Mouse (Mus musculus) midbrain, embryonic 11.5 days (tissue): ENCODE measurements at regions not wholly inside any gene's neighbourhood (a gene's known extent, or its start where the extent isn't known, plus 50 kb on each side); places are given as distances from the start of the nearest gene placed in this dataset.

Source experiments
- ATAC-seq: fragments of 200-750 bp; cut with Nextera tagmentation; 2 replicates; pipeline ENCODE4 v1.8.0; 2017; ENCODE audit warnings: moderate TSS enrichment, moderate library complexity; ENCODE audit not compliant: low FRiP score
- DNase-seq: peaks from one replicate; pipeline ENCODE4 v3.0.0; 2015; ENCODE audit warnings: low spot score; ENCODE audit errors: missing footprints
- H3K27ac ChIP-seq: fragments of 300-500 bp; sonication (generic); 2 replicates; pipeline ENCODE4 v1.5.1; 2014; ENCODE audit warnings: low read depth, low read length
- H3K27me3 ChIP-seq: fragments of 300-500 bp; sonication (generic); 2 replicates; pipeline ENCODE4 v1.6.1; 2014; ENCODE audit warnings: mild to moderate bottlenecking, low read length, moderate library complexity, mixed read lengths; ENCODE audit not compliant: control insufficient read depth, insufficient read depth
- H3K36me3 ChIP-seq: fragments of 300-500 bp; sonication (generic); 2 replicates; pipeline ENCODE4 v1.6.1; 2014; ENCODE audit warnings: mild to moderate bottlenecking, low read length, moderate library complexity, mixed read lengths; ENCODE audit not compliant: control insufficient read depth, insufficient read depth
- H3K4me1 ChIP-seq: fragments of 300-500 bp; sonication (generic); 2 replicates; pipeline ENCODE4 v1.6.1; 2014; ENCODE audit warnings: low read length; ENCODE audit not compliant: control insufficient read depth, insufficient read depth
- H3K4me2 ChIP-seq: fragments of 300-500 bp; sonication (generic); 2 replicates; pipeline ENCODE4 v1.6.1; 2014; ENCODE audit warnings: mild to moderate bottlenecking, moderate library complexity
- H3K4me3 ChIP-seq: fragments of 300-500 bp; sonication (generic); 2 replicates; pipeline ENCODE4 v1.5.1; 2014; ENCODE audit warnings: low read depth, low read length
- H3K9ac ChIP-seq: fragments of 300-500 bp; sonication (generic); 2 replicates; pipeline ENCODE4 v1.6.1; 2014; ENCODE audit warnings: low read length
- H3K9me3 ChIP-seq: fragments of 300-500 bp; sonication (generic); 2 replicates; pipeline ENCODE4 v1.6.1; 2016; ENCODE audit warnings: low read length; ENCODE audit not compliant: control insufficient read depth
- WGBS: fragments of 180-500 bp; shearing (Covaris S2); extraction: QIAGEN DNeasy Blood & Tissue Kit; methylation state at CpG from one replicate; pipeline ENCODE4 v1.1.7; 2014; 5-methylcytosine and 5-hydroxymethylcytosine counted together

- H3K36me3 ChIP-seq, result no peaks in the 10 kb centered on the region
- no peaks in the 10 kb centered on the region for H3K9me3 ChIP-seq
- ATAC-seq (no peak), DNase-seq (no peak)
- 92% methylated on average over 3 of the region's 3 CpGs for WGBS
- H3K4me1 ChIP-seq, result no peaks in the 10 kb centered on the region
- no peak overlapping the region for H3K4me3 ChIP-seq
- H3K9ac ChIP-seq, result no peak overlapping the region
- H3K4me2 ChIP-seq, result no peak overlapping the region
- no peak overlapping the region for H3K27ac ChIP-seq
- H3K27me3 ChIP-seq, result no peaks in the 10 kb centered on the region
These were observed 113.4 kb upstream of the Trib2 start for GRCm38 (mm10) chr12:15930155-15930554.

- ATAC-seq, result no peak
- DNase-seq, result peak; percentile 49
- Histone ChIP-seq H3K36me3 (no peaks in the 10 kb centered on the region), H3K9me3 (no peaks in the 10 kb centered on the region), H3K27me3 (no peaks in the 10 kb centered on the region), H3K4me3 (no peak overlapping the region), H3K4me2 (no peak overlapping the region), H3K4me1 (no peaks in the 10 kb centered on the region), H3K9ac (no peak overlapping the region), H3K27ac (no peak overlapping the region)
- WGBS, result 79% methylated on average over 1 of the region's 1 CpGs
These were observed 112.8 kb upstream of the Trib2 start for GRCm38 (mm10) chr12:15929541-15929940.

- no peaks in the 10 kb centered on the region for H3K9me3 ChIP-seq
- no peak overlapping the region for H3K9ac ChIP-seq
- WGBS, result 90% methylated on average over 1 of the region's 1 CpGs
- no peak overlapping the region for H3K4me3 ChIP-seq
- H3K4me2 ChIP-seq, result no peak overlapping the region
- DNase-seq (no peak), ATAC-seq (no peak)
- H3K36me3 ChIP-seq, result no peaks in the 10 kb centered on the region
- H3K27ac ChIP-seq, result no peak overlapping the region
- no peaks in the 10 kb centered on the region for H3K27me3 ChIP-seq
- H3K4me1 ChIP-seq, result no peaks in the 10 kb centered on the region
These were observed 101.6 kb upstream of the Trib2 start for GRCm38 (mm10) chr12:15918291-15918690.

GRCm38 (mm10) chr12:15912959-15913358, 96.2 kb upstream of the Trib2 start:
- ATAC-seq, result no peak
- WGBS, result 78% methylated on average over 1 of the region's 1 CpGs
- no peaks in the 10 kb centered on the region for H3K27me3 ChIP-seq

GRCm38 (mm10) chr12:15912491-15912890, 95.8 kb upstream of the Trib2 start:
- Histone ChIP-seq H3K27ac (no peak overlapping the region), H3K4me2 (no peak overlapping the region), H3K9ac (no peak overlapping the region), H3K27me3 (no peaks in the 10 kb centered on the region), H3K36me3 (no peaks in the 10 kb centered on the region), H3K9me3 (no peaks in the 10 kb centered on the region), H3K4me1 (no peaks in the 10 kb centered on the region), H3K4me3 (no peak overlapping the region)
- no peak for ATAC-seq
- WGBS, result 95% methylated on average over 3 of the region's 3 CpGs
- DNase-seq, result no peak

More at GRCm38 (mm10) chr12:15912959-15913358, 96.2 kb upstream of the Trib2 start:
- no peak for DNase-seq
- no peaks in the 10 kb centered on the region for H3K4me1 ChIP-seq
- no peak overlapping the region for H3K4me3 ChIP-seq
- H3K36me3 ChIP-seq, result no peaks in the 10 kb centered on the region
- no peaks in the 10 kb centered on the region for H3K9me3 ChIP-seq
- no peak overlapping the region for H3K4me2 ChIP-seq
- no peak overlapping the region for H3K27ac ChIP-seq
- H3K9ac ChIP-seq, result no peak overlapping the region

GRCm38 (mm10) chr12:15911254-15911991, 94.7 kb upstream of the Trib2 start:
- Histone ChIP-seq H3K36me3 (no peaks in the 10 kb centered on the region), H3K27me3 (no peaks in the 10 kb centered on the region), H3K4me3 (no peak overlapping the region), H3K4me1 (no peaks in the 10 kb centered on the region), H3K27ac (no peak overlapping the region), H3K4me2 (no peak overlapping the region), H3K9me3 (no peaks in the 10 kb centered on the region), H3K9ac (no peak overlapping the region)
- ATAC-seq (no peak), DNase-seq (no peak)
- whole genome bisulfite sequencing, result 90% methylated on average over 1 of the region's 1 CpGs

- peak; percentile 50; the same call in 1 of the 2 replicates for ATAC-seq
- no peaks in the 10 kb centered on the region for H3K9me3 ChIP-seq
- no peaks in the 10 kb centered on the region for H3K4me1 ChIP-seq
- no peaks in the 10 kb centered on the region for H3K36me3 ChIP-seq
- 53% methylated on average over 2 of the region's 2 CpGs for WGBS
- H3K4me3 ChIP-seq, result no peak overlapping the region
- no peak for DNase-seq
- no peak overlapping the region for H3K9ac ChIP-seq
- H3K27me3 ChIP-seq, result no peaks in the 10 kb centered on the region
- no peak overlapping the region for H3K27ac ChIP-seq
- no peak overlapping the region for H3K4me2 ChIP-seq
These were observed 80.8 kb upstream of the Trib2 start for GRCm38 (mm10) chr12:15897539-15897938.

GRCm38 (mm10) chr12:15896511-15896910, 79.8 kb upstream of the Trib2 start:
- Histone ChIP-seq H3K9ac (no peak overlapping the region), H3K27me3 (no peaks in the 10 kb centered on the region), H3K9me3 (no peaks in the 10 kb centered on the region), H3K36me3 (no peaks in the 10 kb centered on the region), H3K4me1 (no peaks in the 10 kb centered on the region), H3K4me2 (no peak overlapping the region), H3K4me3 (no peak overlapping the region), H3K27ac (no peak overlapping the region)
- ATAC-seq (no peak), DNase-seq (no peak)
- 79% methylated on average over 3 of the region's 3 CpGs for WGBS

GRCm38 (mm10) chr12:15895215-15895614, 78.5 kb upstream of the Trib2 start:
- Histone ChIP-seq H3K9ac (no peak overlapping the region), H3K4me3 (no peak overlapping the region), H3K27me3 (no peaks in the 10 kb centered on the region), H3K27ac (no peak overlapping the region), H3K9me3 (no peaks in the 10 kb centered on the region), H3K4me2 (no peak overlapping the region), H3K36me3 (no peaks in the 10 kb centered on the region), H3K4me1 (peaks cover 3% of the 10 kb centered on the region)
- DNase-seq, result no peak
- WGBS, result 43% methylated on average over 2 of the region's 2 CpGs
- no peak for ATAC-seq
